Mouse (Mus musculus): ENCODE measurements around the gene Trim33. TPM values are rescaled to one million over a fixed set of nuclear protein-coding genes. Genes with fewer than 3 reads are reported as not detected.

The Trim33 gene
- polyA plus RNA-seq, 1 experiment from 2014 or later: 31.9 TPM

DNA sequence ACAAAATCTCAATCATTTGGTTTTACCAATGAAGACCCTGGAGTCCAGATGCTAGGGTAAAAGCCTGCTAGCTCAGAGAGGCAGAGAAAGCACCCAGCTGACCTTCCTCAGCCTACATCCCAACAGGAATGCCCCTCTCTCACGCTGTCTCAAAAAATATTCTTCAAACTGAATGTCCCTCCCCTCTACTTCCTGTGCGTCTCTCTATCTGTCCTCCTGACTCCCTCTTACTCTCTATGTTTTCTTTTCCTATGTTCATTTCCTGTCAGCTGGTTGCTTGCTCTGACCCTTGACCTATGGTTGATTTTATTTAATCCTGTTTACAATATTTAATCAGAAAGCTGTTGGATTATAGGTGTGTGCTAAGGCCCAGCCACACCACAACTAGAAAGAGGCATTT lies 126.0 kb downstream of the Trim33 start:
- Histone ChIP-seq H3K9ac (no peak overlapping the region), H3K4me1 (replicated peaks; ENCODE audit: control insufficient read depth, insufficient read depth, low read length) (peaks cover 16% of the 10 kb centered on the region), H3K4me3 (replicated peaks; ENCODE audit: low read length) (no peak overlapping the region)

DNA sequence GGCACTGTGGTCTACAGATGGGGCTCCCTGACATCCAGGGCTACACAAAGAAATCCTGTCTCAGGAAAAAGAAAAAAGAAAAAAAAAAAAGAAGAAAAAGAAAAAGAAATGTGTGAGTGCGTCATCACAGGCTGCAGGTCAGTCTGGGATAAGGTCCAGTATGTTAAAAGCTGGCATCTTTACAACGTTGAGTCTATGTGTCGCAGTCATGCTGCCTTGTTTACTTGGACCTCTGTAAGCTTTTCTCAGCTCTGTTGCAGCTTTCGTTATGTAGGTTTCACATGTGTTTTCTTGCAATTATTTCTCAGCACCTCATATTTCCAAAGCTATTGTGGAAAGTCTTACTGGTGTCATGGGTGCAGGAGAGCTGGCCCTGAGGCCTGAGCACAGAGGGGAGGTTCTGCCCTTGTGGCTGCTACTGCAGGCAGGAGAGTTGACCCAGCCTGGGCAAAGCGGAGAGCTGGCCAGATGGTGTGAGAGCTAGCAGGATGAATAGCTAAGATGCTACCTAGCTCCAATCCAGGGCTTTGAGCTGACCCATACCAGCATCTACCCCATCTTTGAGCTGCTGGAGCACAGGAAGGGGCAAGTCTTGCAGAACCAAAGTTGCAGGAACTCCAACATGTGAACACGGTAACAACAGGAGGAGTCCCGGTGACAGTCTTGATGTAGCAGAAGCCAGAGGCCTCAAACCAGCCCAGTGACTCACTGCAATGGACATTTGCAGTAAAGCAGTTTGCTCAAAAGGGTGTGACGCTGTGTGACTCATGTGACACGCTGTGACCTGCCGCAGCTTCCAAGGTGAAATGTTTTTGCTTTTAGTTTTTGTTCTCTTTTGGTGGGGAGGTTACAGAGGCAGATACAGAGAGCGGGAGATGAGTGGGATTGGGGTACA lies 127.0 kb downstream of the Trim33 start:
- Histone ChIP-seq H3K27ac (no peak overlapping the region), H3K9me3 (ENCODE audit: control insufficient read depth, low read length) (no peaks in the 10 kb centered on the region), H3K9ac (no peak overlapping the region), H3K27me3 (ENCODE audit: control insufficient read depth, insufficient read depth, low read length) (no peaks in the 10 kb centered on the region), H3K4me2 (replicated peaks) (no peak overlapping the region), H3K36me3 (replicated peaks; ENCODE audit: control insufficient read depth, insufficient read depth) (no peaks in the 10 kb centered on the region), H3K4me1 (replicated peaks; ENCODE audit: control insufficient read depth, insufficient read depth, low read length) (peaks cover 13% of the 10 kb centered on the region), H3K4me3 (replicated peaks; ENCODE audit: low read length) (no peak overlapping the region)
- DNase-seq (ENCODE audit: low spot score) (no peak), ATAC-seq (ENCODE audit: low FRiP score) (no peak)
- 90% methylated on average over 11 of the region's 11 CpGs for WGBS

More for the DNA sequence above, 126.0 kb downstream of the Trim33 start:
- H3K4me2 ChIP-seq (replicated peaks): no peak overlapping the region
- no peak overlapping the region for H3K27ac ChIP-seq
- no peaks in the 10 kb centered on the region for H3K9me3 ChIP-seq (ENCODE audit: control insufficient read depth, low read length)
- DNase-seq (ENCODE audit: low spot score) (no peak), ATAC-seq (ENCODE audit: low FRiP score) (no peak)
- WGBS: 85% methylated on average over 2 of the region's 2 CpGs
- no peaks in the 10 kb centered on the region for H3K27me3 ChIP-seq (ENCODE audit: control insufficient read depth, insufficient read depth, low read length)
- H3K36me3 ChIP-seq (replicated peaks; ENCODE audit: control insufficient read depth, insufficient read depth): no peaks in the 10 kb centered on the region

Other genes with a start within 250 kb of the Trim33 start
- 87.5 and 93.1 TPM in 2 replicates for gene Nras, start 221.0 kb upstream of the Trim33 start, polyA plus RNA-seq (2014; fragmentation: Nextera tagmentation; extraction: Ambion mirVana)
- not detected in 2 replicates for gene Ampd1, start 205.3 kb upstream of the Trim33 start, polyA plus RNA-seq (2014; fragmentation: Nextera tagmentation; extraction: Ambion mirVana)
- 1.3 TPM in 2 replicates for gene Dennd2c, start 176.7 kb upstream of the Trim33 start, polyA plus RNA-seq (2014; fragmentation: Nextera tagmentation; extraction: Ambion mirVana)
- gene Bcas2, start 107.6 kb upstream of the Trim33 start, polyA plus RNA-seq (2014; fragmentation: Nextera tagmentation; extraction: Ambion mirVana): 184 and 190 TPM in 2 replicates

All from hindbrain, embryonic 14.5 days (tissue).